Mouse (Mus musculus) hindbrain, embryonic 11.5 days (tissue): Measurements from ENCODE around the gene Tlx3. TPM values are rescaled to one million over a fixed set of nuclear protein-coding genes. Genes with fewer than 3 reads are reported as not detected.
A peak's percentile ranks its signal among the peaks of the same experiment; 100 is the strongest.

Experiments
- ATAC-seq: fragments of 200-750 bp; cut with Nextera tagmentation; 2 replicates; pipeline ENCODE4 v1.8.0; 2017; ENCODE audit warnings: mild to moderate bottlenecking, moderate TSS enrichment, moderate library complexity; ENCODE audit not compliant: low FRiP score
- DNase-seq: peaks from one replicate; pipeline ENCODE4 v3.0.0-alpha.2; 2015; ENCODE audit warnings: low spot score
- H3K27ac ChIP-seq: fragments of 300-500 bp; sonication (generic); 2 replicates; pipeline ENCODE4 v1.5.1; 2014; ENCODE audit warnings: mild to moderate bottlenecking, low read depth, low read length
- H3K27me3 ChIP-seq: fragments of 300-500 bp; sonication (generic); 2 replicates; pipeline ENCODE4 v1.6.1; 2014; ENCODE audit warnings: mild to moderate bottlenecking, low read length, moderate library complexity, mixed read lengths; ENCODE audit not compliant: control insufficient read depth, insufficient read depth
- H3K36me3 ChIP-seq: fragments of 300-500 bp; sonication (generic); 2 replicates; pipeline ENCODE4 v1.6.1; 2014; ENCODE audit warnings: mild to moderate bottlenecking, low read length, moderate library complexity, mixed read lengths; ENCODE audit not compliant: control insufficient read depth, insufficient read depth
- H3K4me1 ChIP-seq: fragments of 300-500 bp; sonication (generic); replicated peaks from 2 replicates; pipeline ENCODE4 v1.6.1; 2014; ENCODE audit warnings: low read length, mixed read lengths; ENCODE audit not compliant: control insufficient read depth, insufficient read depth
- H3K4me2 ChIP-seq: fragments of 300-500 bp; sonication (generic); replicated peaks from 2 replicates; pipeline ENCODE4 v1.6.1; 2014; ENCODE audit warnings: mild to moderate bottlenecking, low read depth, low read length
- H3K4me3 ChIP-seq: fragments of 300-500 bp; sonication (generic); 2 replicates; pipeline ENCODE4 v1.5.1; 2014; ENCODE audit warnings: low read depth, low read length
- H3K9ac ChIP-seq: fragments of 300-500 bp; sonication (generic); 2 replicates; pipeline ENCODE4 v1.6.1; 2014; ENCODE audit warnings: low read depth, low read length
- H3K9me3 ChIP-seq: fragments of 300-500 bp; sonication (generic); 2 replicates; pipeline ENCODE4 v1.6.1; 2016; ENCODE audit warnings: low read length; ENCODE audit not compliant: control insufficient read depth
- WGBS: fragments of 180-500 bp; shearing (Covaris S2); extraction: QIAGEN DNeasy Blood & Tissue Kit; methylation state at CpG from one replicate; pipeline ENCODE4 v1.1.7; 2014; 5-methylcytosine and 5-hydroxymethylcytosine counted together
- polyA plus RNA-seq: library from polyadenylated mRNA; unstranded; fragments of >200 nt; fragmentation: Nextera tagmentation; extraction: Ambion mirVana; gene quantifications from 2 replicates; pipeline ENCODE4 v1.2.1, GENCODE M21; 2014

Tlx3 gene
- polyA plus RNA-seq, 1 experiment from 2014 or later = 12.9 TPM

GRCm38 (mm10) chr11:33199906-33200763, 3.3 kb downstream of the Tlx3 start:
- Histone ChIP-seq H3K4me3 (peak overlapping the region; percentile 38), H3K4me1 (peaks cover 23% of the 10 kb centered on the region), H3K9me3 (no peaks in the 10 kb centered on the region), H3K9ac (peak overlapping the region; percentile 16; the same call in 1 of the 2 replicates), H3K4me2 (peak overlapping the region; percentile 40), H3K27me3 (peaks cover 91% of the 10 kb centered on the region), H3K27ac (peak overlapping the region; percentile 56), H3K36me3 (no peaks in the 10 kb centered on the region)
- DNase-seq = peak; percentile 74
- ATAC-seq = no peak
- WGBS = under 1% methylated on average over 45 of the region's 45 CpGs

DNA sequence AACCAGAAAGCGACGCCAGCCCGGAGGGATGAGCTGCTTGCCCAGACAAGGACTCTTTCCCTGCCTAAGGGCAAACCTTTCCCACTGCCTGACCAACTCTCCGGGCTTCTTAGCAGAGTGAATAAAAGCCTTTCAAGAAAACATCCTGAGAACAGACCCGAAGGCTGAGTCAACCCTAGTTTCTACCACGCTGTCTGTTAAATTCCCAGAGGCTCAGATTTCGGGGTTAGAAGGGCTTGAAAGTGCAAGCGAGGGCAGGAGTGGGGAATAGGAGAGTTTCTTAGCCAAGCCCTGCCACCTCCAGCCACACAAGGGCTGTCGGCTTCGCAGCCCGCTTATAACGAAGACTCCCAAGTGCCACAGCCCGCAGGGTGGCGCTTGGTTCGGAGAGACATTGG, 4.3 kb downstream of the Tlx3 start:
- no peaks in the 10 kb centered on the region for H3K9me3 ChIP-seq
- H3K9ac ChIP-seq = peak overlapping the region; percentile 40; the same call in 1 of the 2 replicates
- peaks cover 23% of the 10 kb centered on the region for H3K4me1 ChIP-seq
- no peak overlapping the region; the same call in 1 of the 2 replicates for H3K4me2 ChIP-seq
- WGBS = 2% methylated on average over 15 of the region's 15 CpGs
- no peak overlapping the region for H3K27ac ChIP-seq
- ATAC-seq (no peak), DNase-seq (no peak)
- H3K4me3 ChIP-seq = peak overlapping the region; percentile 38
- no peaks in the 10 kb centered on the region for H3K36me3 ChIP-seq
- peaks cover 93% of the 10 kb centered on the region for H3K27me3 ChIP-seq

DNA sequence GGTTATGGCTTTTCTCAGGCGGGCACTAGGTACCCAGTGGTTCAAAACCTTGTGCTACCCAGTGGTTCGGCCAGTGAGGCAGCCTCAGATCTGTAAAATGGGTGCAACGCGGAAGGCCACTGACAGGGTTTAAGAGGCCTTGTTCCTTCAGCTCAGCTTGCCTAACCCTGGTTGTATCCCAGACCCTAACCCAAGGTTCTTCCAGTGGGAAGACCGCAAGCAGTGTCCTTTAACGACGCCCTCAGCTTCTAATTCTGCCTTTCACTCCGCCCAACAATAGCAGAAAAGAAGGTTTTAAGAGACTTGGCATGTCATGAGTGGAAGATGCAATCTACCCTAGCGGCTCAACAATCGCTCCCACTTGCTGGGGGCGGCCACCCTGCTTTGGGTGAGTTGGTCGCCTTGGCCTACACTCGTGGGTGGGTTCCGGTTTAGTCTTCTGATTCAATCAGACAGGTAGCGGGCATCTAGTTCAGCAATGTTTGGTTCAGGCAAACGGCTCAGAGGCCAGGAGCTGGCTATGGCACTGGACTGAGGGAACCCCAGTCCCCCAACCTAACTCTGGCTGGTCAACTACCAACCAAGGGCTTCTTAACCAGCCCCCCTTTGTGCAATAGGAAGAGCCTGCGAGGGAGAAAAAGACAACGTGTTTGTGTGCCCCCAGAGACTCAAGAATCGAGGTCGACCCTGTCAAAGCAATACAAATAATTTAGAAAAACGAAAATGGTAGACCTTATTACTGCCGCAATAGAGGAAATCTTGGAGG, 4.9 kb downstream of the Tlx3 start:
- Histone ChIP-seq H3K27ac (no peak overlapping the region), H3K4me3 (peak overlapping the region; percentile 6; the same call in 1 of the 2 replicates), H3K9ac (no peak overlapping the region), H3K27me3 (peaks cover 94% of the 10 kb centered on the region), H3K4me1 (peaks cover 20% of the 10 kb centered on the region), H3K36me3 (no peaks in the 10 kb centered on the region), H3K9me3 (no peaks in the 10 kb centered on the region), H3K4me2 (no peak overlapping the region; the same call in none of the 2 replicates)
- ATAC-seq (no peak), DNase-seq (peak; percentile 62)
- 19% methylated on average over 22 of the region's 22 CpGs for WGBS

- Histone ChIP-seq H3K9me3 (no peaks in the 10 kb centered on the region), H3K36me3 (no peaks in the 10 kb centered on the region), H3K4me1 (peaks cover 16% of the 10 kb centered on the region), H3K27me3 (peaks cover 94% of the 10 kb centered on the region), H3K4me2 (no peak overlapping the region), H3K9ac (no peak overlapping the region), H3K4me3 (no peak overlapping the region), H3K27ac (no peak overlapping the region)
- ATAC-seq (no peak), DNase-seq (no peak)
- WGBS = 19% methylated on average over 15 of the region's 15 CpGs
Observed at GRCm38 (mm10) chr11:33197673-33198072, 5.7 kb downstream of the Tlx3 start.

GRCm38 (mm10) chr11:33197133-33197514, 6.3 kb downstream of the Tlx3 start:
- peaks cover 16% of the 10 kb centered on the region for H3K4me1 ChIP-seq
- ATAC-seq = no peak
- H3K4me3 ChIP-seq = no peak overlapping the region
- peaks cover 88% of the 10 kb centered on the region for H3K27me3 ChIP-seq
- H3K36me3 ChIP-seq = no peaks in the 10 kb centered on the region
- no peak overlapping the region for H3K27ac ChIP-seq
- no peak overlapping the region for H3K4me2 ChIP-seq
- H3K9ac ChIP-seq = no peak overlapping the region
- 22% methylated on average over 13 of the region's 13 CpGs for WGBS
- DNase-seq = no peak
- H3K9me3 ChIP-seq = no peaks in the 10 kb centered on the region

DNA sequence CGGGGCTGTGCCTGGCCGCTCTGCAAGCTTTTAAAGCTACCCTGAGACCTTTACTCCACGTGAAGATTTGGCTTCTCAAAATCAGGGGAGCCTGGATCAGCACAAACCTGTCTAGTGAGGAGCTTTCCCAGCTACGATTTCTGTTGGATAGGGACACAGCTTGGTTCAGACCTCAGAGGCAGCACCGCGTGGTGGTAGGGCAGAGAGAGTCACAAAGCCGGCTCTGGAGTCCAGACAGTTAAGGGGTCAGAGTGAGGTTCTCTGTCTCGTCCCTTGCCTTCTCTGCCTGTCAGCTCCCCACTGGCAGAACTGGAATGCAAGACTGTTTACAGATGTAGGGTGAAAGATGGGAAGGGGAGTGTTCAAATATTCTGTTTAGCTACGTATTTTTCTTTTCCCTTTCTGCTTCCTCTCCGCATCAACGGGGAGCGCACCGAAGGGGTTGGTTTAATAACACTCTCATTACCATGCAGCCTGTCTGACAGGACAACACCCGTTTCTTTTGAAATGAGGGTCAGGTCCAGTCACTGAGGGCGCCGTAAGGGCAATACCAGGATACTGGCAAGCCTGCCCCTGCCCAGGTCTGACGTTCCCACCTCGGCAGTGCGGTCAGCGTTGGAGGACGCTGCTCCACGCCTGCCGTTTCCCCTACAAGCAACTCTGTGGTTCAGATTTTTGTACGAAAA, 6.8 kb downstream of the Tlx3 start:
- Histone ChIP-seq H3K4me1 (peaks cover 16% of the 10 kb centered on the region), H3K27me3 (peaks cover 86% of the 10 kb centered on the region), H3K4me2 (no peak overlapping the region), H3K9me3 (no peaks in the 10 kb centered on the region), H3K36me3 (no peaks in the 10 kb centered on the region), H3K4me3 (no peak overlapping the region), H3K27ac (no peak overlapping the region; the same call in 1 of the 2 replicates), H3K9ac (no peak overlapping the region)
- WGBS = 6% methylated on average over 24 of the region's 24 CpGs
- peak; percentile 68 for DNase-seq
- ATAC-seq = no peak

DNA sequence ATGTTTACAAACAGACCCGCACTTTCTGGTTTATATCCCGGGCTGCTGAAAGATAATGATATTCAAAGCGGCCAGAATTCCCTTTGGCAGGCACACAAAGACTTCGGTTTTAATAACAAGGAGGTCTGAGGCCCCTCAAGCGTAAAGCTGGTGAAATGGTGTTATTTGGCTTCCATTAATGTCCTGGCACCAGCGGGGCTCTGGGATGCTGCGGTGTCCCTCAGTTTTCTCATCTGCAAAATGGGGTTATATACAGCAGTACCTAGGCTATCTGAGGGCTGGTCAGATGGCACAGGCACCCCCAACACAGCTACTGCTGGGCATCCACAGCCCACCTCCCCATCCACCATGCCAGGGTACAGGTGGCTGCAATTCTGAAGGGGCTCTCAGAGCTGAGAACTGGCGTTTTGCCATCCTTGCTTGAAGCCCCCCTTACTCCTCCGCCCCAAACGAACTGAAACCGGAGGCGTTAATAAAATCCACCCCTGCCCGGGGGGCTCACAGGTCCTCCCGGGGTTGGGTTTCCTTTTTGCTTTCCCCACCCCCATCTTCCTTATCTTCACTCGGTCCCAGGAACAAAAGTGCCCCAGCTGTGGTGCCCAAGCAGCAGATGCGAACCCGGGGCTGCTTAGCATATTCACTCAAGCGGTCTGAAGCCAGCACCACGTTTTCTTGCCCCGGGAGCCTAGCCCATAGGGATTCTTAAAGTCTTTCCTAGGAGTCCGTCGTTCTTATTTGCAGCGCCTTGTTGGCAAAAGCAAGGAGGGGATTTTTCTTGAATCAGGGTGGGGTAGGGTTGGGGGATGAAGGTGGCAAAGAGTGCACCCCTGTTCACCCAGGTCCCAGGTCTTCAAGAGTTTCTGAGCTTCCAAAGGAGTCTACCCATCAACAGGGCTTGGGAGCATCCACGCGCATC, 7.6 kb downstream of the Tlx3 start:
- no peaks in the 10 kb centered on the region for H3K9me3 ChIP-seq
- no peak overlapping the region for H3K4me2 ChIP-seq
- H3K4me1 ChIP-seq = peaks cover 8% of the 10 kb centered on the region
- no peak overlapping the region for H3K9ac ChIP-seq
- peaks cover 84% of the 10 kb centered on the region for H3K27me3 ChIP-seq
- WGBS = 3% methylated on average over 25 of the region's 25 CpGs
- no peak overlapping the region for H3K27ac ChIP-seq
- no peak overlapping the region for H3K4me3 ChIP-seq
- H3K36me3 ChIP-seq = no peaks in the 10 kb centered on the region
- DNase-seq (peak; percentile 58), ATAC-seq (peak; percentile 39; the same call in 1 of the 2 replicates)

GRCm38 (mm10) chr11:33195061-33195460, 8.3 kb downstream of the Tlx3 start:
- 14% methylated on average over 7 of the region's 7 CpGs for WGBS
- DNase-seq = peak; percentile 38
- Histone ChIP-seq H3K4me2 (no peak overlapping the region), H3K9me3 (no peaks in the 10 kb centered on the region), H3K27me3 (peaks cover 78% of the 10 kb centered on the region), H3K36me3 (no peaks in the 10 kb centered on the region), H3K4me3 (no peak overlapping the region), H3K27ac (no peak overlapping the region), H3K9ac (no peak overlapping the region), H3K4me1 (peaks cover 1% of the 10 kb centered on the region)
- no peak for ATAC-seq
